In genomic region chr4:43713652-43714219, GRCm38 (mm10) we compare ENCODE assay signal across 20 mouse cellular contexts. TPM values are rescaled to one million over a fixed set of nuclear protein-coding genes. Genes with fewer than 3 reads are reported as not detected.
A peak's percentile ranks its signal among the peaks of the same experiment; 100 is the strongest.
DNase-seq lines count a peak whose midpoint lies in the region; ATAC-seq and TF ChIP-seq lines count a peak whose summit lies in the region.
"Had no signal": no experiment of that assay in that cellular context is flagged by ENCODE, and none has a peak within 500 bp of the region (broad histone marks: within the 10 kb centered on the region; RNA-seq: fewer than 3 reads in every experiment).

No protein-coding gene starts in this region.

- WGBS in embryonic facial prominence, embryonic 14.5 days: 29% methylated on average over 7 of the region's 7 CpGs
- 37% methylated on average over 7 of the region's 7 CpGs for WGBS in embryonic facial prominence, embryonic 10.5 days
- WGBS in limb, embryonic 14.5 days: 25% methylated on average over 7 of the region's 7 CpGs
- WGBS in limb, embryonic 10.5 days: 40% methylated on average over 7 of the region's 7 CpGs

- no peak for ATAC-seq in embryonic facial prominence, embryonic 14.5 days (ENCODE audit: low read depth)
- ATAC-seq in limb, embryonic 14.5 days (ENCODE audit: low FRiP score, low read depth): no peak
- ATAC-seq: hindbrain, embryonic 16.5 days; intestine, postnatal 0 days had no signal

- no peaks in the 10 kb centered on the region for H3K9me3 ChIP-seq in embryonic facial prominence, embryonic 14.5 days (ENCODE audit: control insufficient read depth, low read length)
- H3K9me3 ChIP-seq in embryonic facial prominence, embryonic 10.5 days: no peaks in the 10 kb centered on the region
- H3K9me3 ChIP-seq in limb, embryonic 14.5 days (ENCODE audit: control insufficient read depth, low read length): no peaks in the 10 kb centered on the region
- H3K9me3 ChIP-seq in limb, embryonic 10.5 days (replicated peaks): no peaks in the 10 kb centered on the region
- H3K9me3 ChIP-seq: embryonic facial prominence, embryonic 13.5 days; heart, embryonic 10.5 days had no signal

- H3K27me3 ChIP-seq in embryonic facial prominence, embryonic 14.5 days (replicated peaks; ENCODE audit: control insufficient read depth, insufficient read depth, low read length): no peaks in the 10 kb centered on the region
- 0 out of 2 replicates have a peak, but pooled peaks cover 6% of the 10 kb centered on the region for H3K27me3 ChIP-seq in embryonic facial prominence, embryonic 10.5 days (replicated peaks; ENCODE audit: low read depth, poor library complexity, severe bottlenecking)
- H3K27me3 ChIP-seq in limb, embryonic 14.5 days (ENCODE audit: control insufficient read depth, insufficient read depth, low read length): no peaks in the 10 kb centered on the region
- H3K27me3 ChIP-seq in limb, embryonic 10.5 days (ENCODE audit: low read depth, poor library complexity, severe bottlenecking): no peaks in the 10 kb centered on the region
- H3K27me3 ChIP-seq: embryonic facial prominence, embryonic 13.5 days had no signal

- TF ChIP-seq POLR2A in limb, embryonic 14.5 days (IDR thresholded peaks at IDR 0.05; ENCODE audit: borderline replicate concordance, extremely low read depth, insufficient read depth, insufficient read length): no peak

- H3K27ac ChIP-seq in embryonic facial prominence, embryonic 14.5 days (replicated peaks; ENCODE audit: low read depth, low read length): no peak overlapping the region; the same call in 1 of the 2 replicates
- H3K27ac ChIP-seq in embryonic facial prominence, embryonic 10.5 days (replicated peaks): no peak overlapping the region
- no peak overlapping the region for H3K27ac ChIP-seq in limb, embryonic 14.5 days (replicated peaks; ENCODE audit: low read depth, low read length)
- H3K27ac ChIP-seq in limb, embryonic 10.5 days: no peak overlapping the region
- H3K27ac ChIP-seq: embryonic facial prominence, embryonic 13.5 days; heart, embryonic 10.5 days had no signal

- peak; percentile 79 for DNase-seq in embryonic facial prominence, embryonic 14.5 days (ENCODE audit: low spot score)
- no peak for DNase-seq in embryonic facial prominence, embryonic 10.5 days (ENCODE audit: low spot score)
- DNase-seq in limb, embryonic 14.5 days (ENCODE audit: low spot score): peak; percentile 71
- DNase-seq in limb, embryonic 10.5 days (ENCODE audit: low spot score): no peak
- peak; percentile 71 for DNase-seq in brain, adult 2 months (ENCODE audit: low read depth, low spot score)
- DNase-seq in kidney, postnatal 4 days: peak; percentile 35 to 57
- DNase-seq in adrenal gland, adult (ENCODE audit: inconsistent age in 2 of 2, low spot score in 1 of 2): no peak
- no peak for DNase-seq in thymus, postnatal 25 days
- DNase-seq: adrenal gland, postnatal 14 days; cerebellum, adult 2 months; heart, postnatal 36 days; layer of hippocampus, adult 9-11 months; liver; lung, adult 2 months; midbrain, embryonic 14.5 days had no signal

- H3K9ac ChIP-seq in embryonic facial prominence, embryonic 14.5 days (ENCODE audit: low read depth, low read length): no peak overlapping the region
- no peak overlapping the region for H3K9ac ChIP-seq in limb, embryonic 14.5 days (ENCODE audit: low read depth, low read length, severe bottlenecking)
- H3K9ac ChIP-seq: embryonic facial prominence, embryonic 13.5 days had no signal

- H3K4me1 ChIP-seq in embryonic facial prominence, embryonic 14.5 days (ENCODE audit: control insufficient read depth, insufficient read depth, low read length): no peaks in the 10 kb centered on the region
- H3K4me1 ChIP-seq in embryonic facial prominence, embryonic 10.5 days: 0 out of 2 replicates have a peak, but pooled peaks cover 2% of the 10 kb centered on the region
- peaks cover 5% of the 10 kb centered on the region; the same call in 1 of the 2 replicates for H3K4me1 ChIP-seq in limb, embryonic 14.5 days (ENCODE audit: control insufficient read depth, insufficient read depth, low read length)
- H3K4me1 ChIP-seq in limb, embryonic 10.5 days: no peaks in the 10 kb centered on the region

- no peaks in the 10 kb centered on the region for H3K36me3 ChIP-seq in embryonic facial prominence, embryonic 14.5 days (ENCODE audit: control insufficient read depth, insufficient read depth, low read length)
- no peaks in the 10 kb centered on the region for H3K36me3 ChIP-seq in embryonic facial prominence, embryonic 10.5 days (replicated peaks)
- H3K36me3 ChIP-seq in limb, embryonic 14.5 days (ENCODE audit: control insufficient read depth, insufficient read depth, low read length): no peaks in the 10 kb centered on the region
- H3K36me3 ChIP-seq in limb, embryonic 10.5 days: no peaks in the 10 kb centered on the region
- H3K36me3 ChIP-seq: embryonic facial prominence, embryonic 13.5 days; heart, embryonic 10.5 days had no signal

- H3K4me3 ChIP-seq in embryonic facial prominence, embryonic 14.5 days (ENCODE audit: low read depth, low read length): no peak overlapping the region
- no peak overlapping the region for H3K4me3 ChIP-seq in embryonic facial prominence, embryonic 10.5 days
- H3K4me3 ChIP-seq in limb, embryonic 14.5 days (replicated peaks; ENCODE audit: low read length): no peak overlapping the region
- H3K4me3 ChIP-seq in limb, embryonic 10.5 days: no peak overlapping the region
- H3K4me3 ChIP-seq: embryonic facial prominence, embryonic 13.5 days; heart, embryonic 10.5 days had no signal

- no peak overlapping the region for H3K4me2 ChIP-seq in embryonic facial prominence, embryonic 14.5 days (ENCODE audit: low read depth, low read length)
- no peak overlapping the region for H3K4me2 ChIP-seq in limb, embryonic 14.5 days (replicated peaks; ENCODE audit: low read depth, low read length, severe bottlenecking)
- H3K4me2 ChIP-seq: embryonic facial prominence, embryonic 13.5 days had no signal

RNA-seq across cellular contexts. Expression of gene Olfr71, which starts 3.7 kb away (rescaled TPM):
- 0.10 and 0.37 TPM in 2 replicates for polyA plus RNA-seq in embryonic facial prominence, embryonic 14.5 days (2014; fragmentation: Nextera tagmentation; extraction: Ambion mirVana)
- not detected in 2 replicates for polyA plus RNA-seq in embryonic facial prominence, embryonic 10.5 days (2016; fragmentation: Nextera tagmentation; extraction: Ambion mirVana)
- polyA plus RNA-seq in limb, embryonic 14.5 days (2012; rRNA removed): not detected in 2 replicates
- not detected in 2 replicates for polyA plus RNA-seq in limb, embryonic 14.5 days (2014; fragmentation: Nextera tagmentation; extraction: Ambion mirVana)
- not detected in 2 replicates for polyA plus RNA-seq in limb, embryonic 10.5 days (2016; fragmentation: Nextera tagmentation; extraction: Ambion mirVana)
- polyA plus RNA-seq: cerebellum, adult 2 months; embryonic facial prominence, embryonic 13.5 days; forebrain, embryonic 11.5 days; heart, embryonic 10.5 days; intestine, postnatal 0 days; midbrain, embryonic 14.5 days had no signal

RNA-seq across cellular contexts. Expression of gene Olfr70, which starts 13.1 kb away (rescaled TPM):
- polyA plus RNA-seq in embryonic facial prominence, embryonic 14.5 days (2014; fragmentation: Nextera tagmentation; extraction: Ambion mirVana): not detected in 2 replicates
- 0.07 TPM in 1 of 2 replicates, not detected in the other for polyA plus RNA-seq in embryonic facial prominence, embryonic 10.5 days (2016; fragmentation: Nextera tagmentation; extraction: Ambion mirVana)
- not detected in 2 replicates for polyA plus RNA-seq in limb, embryonic 14.5 days (2012; rRNA removed)
- polyA plus RNA-seq in limb, embryonic 14.5 days (2014; fragmentation: Nextera tagmentation; extraction: Ambion mirVana): not detected in 2 replicates
- not detected in 2 replicates for polyA plus RNA-seq in limb, embryonic 10.5 days (2016; fragmentation: Nextera tagmentation; extraction: Ambion mirVana)
- polyA plus RNA-seq: cerebellum, adult 2 months; embryonic facial prominence, embryonic 13.5 days; forebrain, embryonic 11.5 days; heart, embryonic 10.5 days; intestine, postnatal 0 days; lung, adult 2 months; midbrain, embryonic 14.5 days had no signal

RNA-seq across cellular contexts. Expression of gene Hrct1, which starts 13.3 kb away (rescaled TPM):
- 1.4 and 2.1 TPM in 2 replicates for polyA plus RNA-seq in embryonic facial prominence, embryonic 14.5 days (2014; fragmentation: Nextera tagmentation; extraction: Ambion mirVana)
- polyA plus RNA-seq in embryonic facial prominence, embryonic 10.5 days (2016; fragmentation: Nextera tagmentation; extraction: Ambion mirVana): 0.14 TPM in 1 of 2 replicates, not detected in the other
- 3.2 and 3.9 TPM in 2 replicates for polyA plus RNA-seq in limb, embryonic 14.5 days (2012; rRNA removed)
- 2.1 and 2.2 TPM in 2 replicates for polyA plus RNA-seq in limb, embryonic 14.5 days (2014; fragmentation: Nextera tagmentation; extraction: Ambion mirVana)
- 0.35 and 0.40 TPM in 2 replicates for polyA plus RNA-seq in limb, embryonic 10.5 days (2016; fragmentation: Nextera tagmentation; extraction: Ambion mirVana)
- polyA plus RNA-seq: forebrain, embryonic 11.5 days had no signal

RNA-seq across cellular contexts. Expression of gene Spaar, which starts 16.1 kb away (rescaled TPM):
- 0.04 and 0.05 TPM in 2 replicates for polyA plus RNA-seq in embryonic facial prominence, embryonic 14.5 days (2014; fragmentation: Nextera tagmentation; extraction: Ambion mirVana)
- polyA plus RNA-seq in embryonic facial prominence, embryonic 10.5 days (2016; fragmentation: Nextera tagmentation; extraction: Ambion mirVana): 0.06 TPM in 1 of 2 replicates, not detected in the other
- polyA plus RNA-seq in limb, embryonic 14.5 days (2012; rRNA removed): 1.0 and 1.3 TPM in 2 replicates
- polyA plus RNA-seq in limb, embryonic 14.5 days (2014; fragmentation: Nextera tagmentation; extraction: Ambion mirVana): 0.08 and 0.10 TPM in 2 replicates
- 0.05 and 0.10 TPM in 2 replicates for polyA plus RNA-seq in limb, embryonic 10.5 days (2016; fragmentation: Nextera tagmentation; extraction: Ambion mirVana)
- polyA plus RNA-seq: forebrain, embryonic 11.5 days; midbrain, embryonic 14.5 days had no signal

RNA-seq across cellular contexts. Expression of gene Fam221b, which starts 44.8 kb away (rescaled TPM):
- polyA plus RNA-seq in embryonic facial prominence, embryonic 14.5 days (2014; fragmentation: Nextera tagmentation; extraction: Ambion mirVana): 3.9 and 4.3 TPM in 2 replicates
- 1.4 and 1.7 TPM in 2 replicates for polyA plus RNA-seq in embryonic facial prominence, embryonic 10.5 days (2016; fragmentation: Nextera tagmentation; extraction: Ambion mirVana)
- 0.40 and 0.63 TPM in 2 replicates for polyA plus RNA-seq in limb, embryonic 14.5 days (2012; rRNA removed)
- 4.0 and 4.3 TPM in 2 replicates for polyA plus RNA-seq in limb, embryonic 14.5 days (2014; fragmentation: Nextera tagmentation; extraction: Ambion mirVana)
- 1.6 and 1.7 TPM in 2 replicates for polyA plus RNA-seq in limb, embryonic 10.5 days (2016; fragmentation: Nextera tagmentation; extraction: Ambion mirVana)

Comparison
In these comparisons a context has a peak if more than half of its experiments do, and no peak if none do; other contexts are left out.
1. DNase-seq: peak in embryonic facial prominence, embryonic 14.5 days (single experiment), limb, embryonic 14.5 days (single experiment), brain, adult 2 months (single experiment) and kidney, postnatal 4 days (2 of 2); none in embryonic facial prominence, embryonic 10.5 days (single experiment), limb, embryonic 10.5 days (single experiment), adrenal gland, adult (0 of 2) and thymus, postnatal 25 days (single experiment).